Mouse (Mus musculus): ENCODE results near the gene Galntl6.

- TF ChIP-seq EP300 (IDR thresholded peaks at IDR 0.05; ENCODE audit: low read length) (no peak), SMC3 (IDR thresholded peaks at IDR 0.05; ENCODE audit: low read depth, low read length) (no peak), MXI1 (IDR thresholded peaks at IDR 0.05; ENCODE audit: low read depth, low read length) (no peak), POLR2AphosphoS2 (IDR thresholded peaks at IDR 0.05; ENCODE audit: low read depth, low read length) (no peak), TCF12 (IDR thresholded peaks at IDR 0.05; ENCODE audit: low read depth, low read length) (no peak), POLR2A (IDR thresholded peaks at IDR 0.05; ENCODE audit: low read depth, low read length) (no peak), ZNF384 (IDR thresholded peaks at IDR 0.05; ENCODE audit: low read depth, low read length) (no peak), JUND (conservative IDR thresholded peaks at IDR 0.05; ENCODE audit: low read depth, low read length) (no peak), NELFE (IDR thresholded peaks at IDR 0.05; ENCODE audit: low read depth, low read length) (no peak), BHLHE40 (IDR thresholded peaks at IDR 0.05; ENCODE audit: low read depth, low read length) (no peak), CTCF (conservative IDR thresholded peaks at IDR 0.05 in 1 of 2, IDR thresholded peaks at IDR 0.05 in 1 of 2; ENCODE audit: low read depth in 2 of 2, low read length in 2 of 2) (no peak), RCOR1 (conservative IDR thresholded peaks at IDR 0.05; ENCODE audit: low read depth, low read length) (no peak)
Measured at GRCm38 (mm10) chr8:57974093-57974492, 938.3 kb downstream of the Galntl6 start.

All from CH12.LX (cell line).